Mouse (Mus musculus) CD4-positive, CD25-positive, alpha-beta regulatory T cell, adult 4 months (primary cell): ENCODE measurements around the gene Ehf. TPM values are rescaled to one million over a fixed set of nuclear protein-coding genes. Genes with fewer than 3 reads are reported as not detected.

ENCODE experiments used
- ATAC-seq: one replicate; pipeline ENCODE4 v1.8.0; 2017
- polyA plus RNA-seq, 2 experiments: library from polyadenylated mRNA; unstranded; fragments of 100-300 nt; shearing (Covaris generic); gene quantifications; one replicate each; pipeline ENCODE4 v1.2.1; 2017

Gene Ehf
- polyA plus RNA-seq: under 1 TPM; 0.20 to 0.80 TPM

DNA sequence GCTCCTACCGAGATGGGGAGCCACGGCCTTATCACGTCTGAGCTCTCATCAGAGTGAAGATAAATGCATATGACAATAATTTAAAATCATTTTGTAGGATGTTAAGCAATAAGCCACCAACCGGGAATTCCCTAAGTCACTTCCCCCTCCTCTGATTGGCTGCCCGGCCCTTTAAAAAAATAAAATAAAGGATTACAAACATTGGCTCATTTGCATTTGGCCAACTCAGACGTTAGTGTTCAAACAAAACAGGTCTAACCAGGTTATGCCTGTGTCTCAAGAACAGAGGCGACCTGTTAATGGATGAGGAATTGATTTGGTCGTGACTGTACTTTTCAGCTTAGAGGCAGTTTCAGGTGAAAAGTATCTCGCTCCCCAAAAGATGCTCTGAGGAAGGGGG lies at the start of gene Ehf:
Gene Ehf (minus strand): TSS at position 147 of the 400 bp plus-strand sequence.
- ATAC-seq: no peak

DNA sequence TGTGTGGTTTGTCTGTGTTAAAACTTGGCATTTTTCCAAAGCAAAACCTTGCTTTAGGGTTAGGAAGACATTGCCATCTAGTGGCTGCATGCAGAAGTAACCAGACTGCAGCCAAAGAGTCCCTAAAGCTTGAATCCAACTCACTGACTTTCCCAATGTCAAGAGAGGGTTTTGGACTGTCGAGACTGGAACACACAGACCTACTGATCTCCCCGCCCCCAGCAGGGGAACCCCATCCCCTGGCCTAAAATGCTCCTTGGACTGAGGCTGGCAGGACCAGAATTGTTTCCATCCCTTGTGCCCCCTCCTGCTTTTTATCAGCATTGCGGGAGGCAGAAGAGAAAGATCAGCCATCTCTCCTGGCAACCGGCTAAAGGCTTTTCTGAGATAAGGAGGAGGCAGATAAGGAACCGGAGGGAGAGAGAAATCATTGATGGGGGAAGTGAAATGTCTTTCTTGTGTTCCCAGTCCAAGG lies 44.4 kb upstream of the Ehf start:
- ATAC-seq: no peak

DNA sequence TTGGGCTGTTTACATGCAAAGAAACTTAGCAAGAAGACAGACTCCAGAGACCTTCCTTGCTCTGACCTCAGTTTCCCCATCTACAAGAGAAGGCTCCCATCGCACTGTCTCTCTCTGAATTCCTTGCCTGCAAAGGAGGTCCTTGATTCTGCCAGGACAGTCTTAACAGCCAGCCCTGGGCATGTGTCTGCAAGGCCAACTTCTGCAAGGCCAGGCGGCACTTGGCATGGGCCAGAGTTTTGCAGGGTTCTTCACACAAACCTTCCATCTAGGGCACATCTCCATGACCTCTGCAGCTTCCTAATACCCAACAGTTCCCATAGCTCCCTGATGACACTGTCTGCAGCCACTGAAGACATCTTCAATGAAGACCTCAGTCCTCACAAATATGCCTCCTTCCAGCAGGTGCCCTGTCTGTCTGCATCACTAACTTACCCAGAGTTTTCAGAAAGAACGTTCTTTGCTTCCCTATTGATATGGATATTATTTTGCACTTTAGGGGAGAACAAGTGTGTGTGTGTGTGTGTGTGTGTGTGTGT lies 43.7 kb upstream of the Ehf start:
- no peak for ATAC-seq

GRCm38 (mm10) chr2:103343611-103344010 lies 40.5 kb upstream of the Ehf start:
- no peak for ATAC-seq

GRCm38 (mm10) chr2:103342123-103342522 lies 39.0 kb upstream of the Ehf start:
- no peak for ATAC-seq

DNA sequence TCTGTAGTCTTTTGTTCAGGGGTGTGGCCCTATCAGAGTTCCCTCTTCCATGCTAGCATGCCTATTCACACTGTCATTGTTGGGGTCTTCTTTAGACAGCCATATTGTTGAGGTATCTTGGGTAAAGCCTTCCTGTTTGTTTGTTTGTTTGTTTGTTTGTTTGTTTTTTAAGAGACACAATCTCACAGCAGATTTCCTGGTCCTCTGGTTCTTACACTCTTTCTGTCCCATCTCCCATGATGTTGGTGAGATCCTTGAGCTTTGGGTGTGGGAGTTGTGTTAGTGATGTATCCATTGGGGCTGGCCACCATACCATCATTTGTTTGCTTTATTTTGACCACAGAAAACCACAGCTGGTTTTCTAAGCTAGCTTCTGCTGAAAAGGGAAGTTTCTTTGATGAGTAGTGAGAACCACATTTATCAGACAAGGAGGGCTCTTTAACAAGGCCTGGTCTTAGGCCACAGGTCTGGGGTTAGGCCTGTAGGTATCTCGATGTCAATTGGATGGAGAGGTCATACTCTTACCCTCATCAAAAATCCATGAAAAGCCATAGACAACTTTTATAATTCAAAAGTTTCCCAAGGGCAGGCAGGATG lies 38.4 kb upstream of the Ehf start:
- no peak for ATAC-seq

DNA sequence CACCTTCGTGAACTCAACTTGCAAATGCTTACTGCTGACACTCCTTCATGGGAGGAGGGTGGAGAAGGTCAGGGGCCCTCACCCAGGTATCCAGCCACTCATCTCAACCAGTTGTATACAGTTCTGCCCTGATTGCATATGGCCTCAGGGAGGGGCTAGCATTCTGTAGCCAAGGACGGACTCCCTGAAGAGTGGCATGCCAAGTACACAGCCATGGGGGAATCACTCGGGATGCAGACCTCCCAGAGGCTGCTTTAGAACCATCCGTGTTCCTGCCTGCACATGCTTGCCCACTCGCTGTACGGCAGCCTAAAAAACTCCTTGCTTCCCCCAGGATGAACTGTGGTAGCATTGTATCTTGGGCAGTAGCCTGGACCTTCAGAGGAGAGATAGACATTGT lies 35.6 kb upstream of the Ehf start:
- no peak for ATAC-seq

DNA sequence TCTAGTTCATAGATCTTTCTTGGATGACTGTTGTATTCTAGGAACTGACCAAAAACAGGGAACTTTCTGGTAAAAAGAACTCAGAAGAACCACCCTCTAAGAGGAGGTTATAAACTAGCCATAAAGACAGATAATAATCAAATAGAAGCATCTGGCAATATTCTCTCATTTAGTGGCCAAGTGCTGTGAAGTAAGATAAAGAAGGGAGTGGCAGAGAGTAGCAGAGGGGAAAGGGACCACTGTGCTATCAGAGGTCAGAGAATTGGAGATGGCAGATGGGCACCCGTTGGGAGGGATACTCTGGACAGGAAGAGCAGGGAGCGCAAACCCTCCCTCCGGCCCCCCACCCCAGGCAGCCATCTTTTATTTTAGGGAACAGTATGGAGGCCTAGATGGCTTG lies 34.3 kb upstream of the Ehf start:
- ATAC-seq: no peak

DNA sequence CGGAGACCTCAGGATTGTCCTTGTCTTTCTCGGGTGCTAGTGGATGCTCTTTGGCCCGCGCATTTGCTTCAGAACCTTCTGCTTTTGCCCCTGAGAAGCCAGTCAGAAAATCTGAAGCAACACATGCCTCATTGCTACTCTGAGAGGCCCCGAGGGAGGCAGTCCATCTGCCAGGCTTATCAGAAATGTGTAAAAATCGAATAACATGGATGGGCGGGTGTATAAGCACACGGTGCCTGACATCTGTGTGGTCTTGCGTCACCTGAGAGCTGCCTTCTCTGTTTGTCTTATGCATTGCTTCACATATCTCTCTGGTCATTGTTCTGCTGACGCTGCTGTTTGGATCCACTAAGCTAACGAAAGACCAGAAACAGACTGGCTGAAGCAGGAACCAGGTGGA lies 33.5 kb upstream of the Ehf start:
- no peak for ATAC-seq

DNA sequence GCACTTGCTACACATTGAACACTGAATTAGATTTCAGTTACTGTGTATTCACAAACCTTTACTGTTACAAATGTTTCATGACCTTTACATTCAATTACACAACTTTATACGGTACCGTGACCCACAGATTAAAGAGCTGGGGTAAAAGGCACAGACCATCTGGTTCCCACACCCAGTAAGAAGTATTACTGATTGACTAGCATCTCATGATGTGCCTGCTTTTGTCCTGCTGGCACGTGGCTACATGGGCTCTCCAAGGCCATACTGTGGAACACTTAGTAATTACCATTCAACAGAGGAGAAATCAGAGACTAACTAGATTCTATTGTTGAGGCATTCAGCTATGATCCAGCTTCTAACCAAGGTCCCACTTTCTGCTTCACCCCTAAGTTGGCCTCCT lies 32.9 kb upstream of the Ehf start:
- ATAC-seq: no peak

DNA sequence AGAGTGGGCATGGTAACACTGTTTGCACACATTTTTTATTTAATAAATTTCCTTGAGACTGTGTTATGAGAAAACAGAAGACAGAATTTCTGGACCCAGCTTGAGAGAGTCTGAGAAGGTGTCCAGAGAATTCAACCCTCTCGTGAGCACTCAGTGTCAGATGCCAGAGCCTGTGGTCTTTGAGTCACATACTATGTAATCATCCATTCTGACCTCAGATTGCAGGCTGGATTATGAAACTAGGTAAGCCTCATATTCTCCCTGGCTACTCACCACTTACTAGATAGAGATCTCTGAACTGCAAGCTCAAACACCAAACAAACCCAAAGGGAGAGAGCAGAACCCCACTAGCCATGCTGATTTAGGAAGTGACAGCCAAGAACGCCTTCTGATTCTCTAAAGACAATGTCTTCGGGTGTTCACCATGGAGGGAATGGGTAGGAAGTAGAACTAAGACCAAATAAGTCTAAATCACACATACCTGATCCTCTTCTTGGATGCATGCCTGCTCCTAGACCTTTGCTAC lies 28.7 kb upstream of the Ehf start:
- no peak for ATAC-seq

- no peak for ATAC-seq
Observed at GRCm38 (mm10) chr2:103328731-103329130, 25.7 kb upstream of the Ehf start.

- ATAC-seq: no peak
Observed at GRCm38 (mm10) chr2:103325301-103326048, 22.4 kb upstream of the Ehf start.

DNA sequence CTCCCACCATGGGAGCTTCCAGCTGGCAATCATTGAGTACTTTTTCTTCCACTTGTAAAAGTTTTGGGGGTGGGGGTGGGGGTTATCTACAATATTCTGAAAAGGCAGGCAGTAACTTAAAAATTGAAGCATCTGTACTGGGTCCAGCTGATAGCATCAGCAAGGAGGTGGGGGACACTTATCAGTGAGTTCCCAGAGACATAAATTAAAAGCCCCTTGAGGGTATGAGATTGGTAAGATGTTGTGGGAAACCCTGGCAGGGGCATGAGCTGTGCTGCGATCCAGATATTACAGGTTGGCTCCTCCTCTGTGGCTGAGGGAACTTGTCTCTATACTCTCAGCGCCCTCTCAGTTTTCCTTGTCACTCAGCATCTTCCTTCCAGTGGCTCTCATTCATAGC lies 21.2 kb upstream of the Ehf start:
- ATAC-seq: no peak

- no peak for ATAC-seq
Observed at GRCm38 (mm10) chr2:103322171-103322570, 19.1 kb upstream of the Ehf start.

GRCm38 (mm10) chr2:103321638-103322037 lies 18.6 kb upstream of the Ehf start:
- ATAC-seq: no peak

GRCm38 (mm10) chr2:103314002-103314401 lies 10.9 kb upstream of the Ehf start:
- no peak for ATAC-seq

GRCm38 (mm10) chr2:103312640-103313039 lies 9.6 kb upstream of the Ehf start:
- no peak for ATAC-seq

DNA sequence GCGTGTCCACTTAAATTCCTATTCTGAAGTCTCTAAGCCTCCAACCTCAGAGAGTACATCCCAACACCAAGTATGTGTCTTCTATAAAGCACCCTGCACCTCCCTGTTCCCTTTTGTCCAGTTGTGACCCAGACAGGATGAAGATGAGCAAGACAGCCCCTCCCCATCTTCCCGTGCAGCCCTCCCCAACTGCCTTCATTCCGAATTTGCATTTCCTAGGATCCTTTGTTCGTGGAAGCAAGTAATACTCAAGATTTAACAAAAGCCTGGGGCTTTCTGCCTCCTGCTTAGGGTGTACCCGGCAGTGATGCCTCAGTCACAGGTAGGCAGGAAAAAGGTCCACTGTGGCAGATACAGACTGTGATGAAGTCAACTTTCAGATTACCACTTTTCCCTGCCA lies 7.6 kb upstream of the Ehf start:
- no peak for ATAC-seq

DNA sequence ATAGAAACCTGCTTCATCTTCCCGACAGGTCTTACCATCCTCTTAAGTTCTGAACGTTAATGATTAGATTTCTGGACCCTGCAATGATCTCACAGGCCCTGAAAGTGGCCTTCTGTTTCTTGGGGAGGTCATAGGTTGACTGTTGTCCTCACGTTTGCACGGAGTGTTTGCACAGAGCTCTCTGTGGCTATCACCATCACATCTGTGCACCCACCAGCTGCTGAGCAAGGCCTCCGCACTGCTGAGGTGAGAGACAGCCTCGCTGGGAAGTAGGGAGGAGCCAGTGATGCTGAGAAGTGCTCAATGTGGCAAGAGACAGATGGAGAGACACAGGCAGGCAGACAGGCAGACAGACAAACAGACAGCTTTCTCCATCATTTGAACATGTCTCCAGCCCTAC lies 3.6 kb upstream of the Ehf start:
- ATAC-seq: no peak

DNA sequence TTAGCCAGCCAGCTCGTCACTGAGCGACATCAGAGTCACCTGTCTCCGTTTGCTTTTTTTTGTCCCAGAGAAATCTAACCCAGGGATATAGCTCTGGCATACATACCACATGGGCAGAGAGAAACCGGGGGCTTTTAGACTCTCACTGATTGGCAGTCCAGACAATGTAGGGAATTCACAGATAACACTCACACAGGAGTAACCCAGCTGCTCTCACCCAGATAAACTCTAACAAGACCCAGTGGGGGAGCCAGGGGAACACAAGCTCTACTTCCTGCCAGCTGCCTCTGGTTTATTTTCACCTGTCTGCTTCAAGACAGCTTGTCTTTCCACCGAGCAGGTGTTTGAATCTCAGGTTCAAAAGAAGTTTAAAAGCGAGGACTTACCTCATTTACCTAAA lies 409 bp downstream of the Ehf start:
- ATAC-seq: no peak

DNA sequence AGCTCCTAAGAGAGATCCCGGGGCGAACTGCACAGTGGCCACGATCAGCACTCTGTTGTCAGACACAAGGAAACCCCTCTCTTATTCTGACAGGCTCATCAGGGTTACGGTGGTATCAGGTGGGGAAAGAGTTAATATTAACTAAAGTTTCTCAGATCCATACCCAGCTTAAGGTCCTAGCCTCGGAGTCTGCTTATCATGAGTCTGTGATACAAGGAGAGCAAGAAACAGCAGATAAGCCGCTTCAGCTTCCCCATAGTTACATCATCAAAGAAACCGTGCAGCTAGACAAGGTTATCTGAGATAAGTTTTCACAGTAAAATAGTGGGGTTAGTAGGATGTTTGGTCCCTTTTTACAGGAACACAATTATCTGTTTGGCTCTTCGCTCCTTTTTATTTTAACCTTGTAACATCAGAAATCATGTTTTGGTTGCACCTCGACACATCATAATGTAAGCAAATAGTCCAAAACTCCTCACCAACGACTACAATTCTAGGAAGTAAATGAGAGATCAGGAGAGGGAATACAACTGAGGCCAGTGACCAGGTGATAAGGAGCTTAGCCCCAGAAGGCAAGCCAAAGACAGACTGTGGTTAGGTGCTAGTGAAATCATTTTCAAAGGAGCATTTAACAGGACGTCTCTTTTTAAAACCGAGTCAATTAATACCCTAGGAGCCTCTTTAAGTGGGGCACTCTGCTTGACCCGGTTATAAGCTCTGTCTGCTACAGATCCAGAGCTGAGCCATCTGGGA lies 4.2 kb downstream of the Ehf start:
- no peak for ATAC-seq

DNA sequence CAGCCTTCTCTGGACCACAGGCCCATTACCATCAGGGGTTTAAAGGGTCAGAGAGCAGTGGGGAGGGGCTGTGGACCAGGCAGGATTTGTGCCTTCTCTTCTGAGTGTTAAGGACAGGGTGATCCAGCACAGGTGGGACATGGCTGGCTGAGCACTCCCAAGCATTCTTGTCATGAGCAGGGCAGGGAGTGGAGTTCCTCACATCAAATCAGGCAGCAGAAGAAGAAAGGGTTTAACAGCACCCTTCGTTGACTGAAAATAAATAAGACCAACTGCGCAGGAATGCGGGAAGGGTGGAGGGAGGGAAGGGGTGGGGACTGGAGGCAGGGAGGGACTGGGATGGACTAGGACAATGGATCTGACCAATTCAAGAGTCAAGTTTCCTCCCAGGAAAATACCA lies 8.6 kb downstream of the Ehf start:
- ATAC-seq: no peak
